ENCODE assay signal across 20 mouse cellular contexts in genomic region chr1:131002561-131002960, GRCm38 (mm10). TPM values are rescaled to one million over a fixed set of nuclear protein-coding genes. Genes with fewer than 3 reads are reported as not detected.
"Had no signal": no experiment of that assay in that cellular context is flagged by ENCODE, and none has a peak within 500 bp of the region (broad histone marks: within the 10 kb centered on the region; RNA-seq: fewer than 3 reads in every experiment).

No protein-coding gene starts in this region.

- H3K9me3 ChIP-seq: neural tube, embryonic 15.5 days; stomach, embryonic 15.5 days had no signal

- H3K4me2 ChIP-seq: neural tube, embryonic 15.5 days; stomach, embryonic 15.5 days had no signal

- H3K9ac ChIP-seq: neural tube, embryonic 15.5 days; stomach, embryonic 15.5 days had no signal

- H3K4me1 ChIP-seq: neural tube, embryonic 15.5 days; stomach, embryonic 15.5 days had no signal

- DNase-seq: retina, postnatal 1 day; right cerebral cortex, adult 18-20 months; right cerebral cortex, postnatal 14 days; right cerebral cortex, postnatal 25 days; right cerebral cortex, postnatal 4 days; spleen, adult 18-20 months; thymus, adult 18-20 months; thymus, adult 2 months; thymus, postnatal 14 days; thymus, postnatal 25 days; thymus, postnatal 36 days; thymus, postnatal 4 days had no signal

- H3K27me3 ChIP-seq: neural tube, embryonic 15.5 days; stomach, embryonic 15.5 days had no signal

- H3K4me3 ChIP-seq: neural tube, embryonic 15.5 days; stomach, embryonic 15.5 days had no signal

- H3K36me3 ChIP-seq: neural tube, embryonic 15.5 days; stomach, embryonic 15.5 days had no signal

- H3K27ac ChIP-seq: neural tube, embryonic 15.5 days; stomach, embryonic 15.5 days; stomach, postnatal 0 days had no signal

RNA-seq across cellular contexts. Expression of gene Il10, which starts 17.1 kb away (rescaled TPM):
- total RNA-seq: neutrophil, adult 5-6 weeks had no signal
- polyA plus RNA-seq: neural tube, embryonic 14.5 days; neural tube, embryonic 15.5 days; small intestine, adult 2 months; stomach, embryonic 15.5 days; stomach, embryonic 16.5 days; stomach, postnatal 0 days; testis, adult 2 months had no signal
